Mouse (Mus musculus) liver (tissue): ENCODE results near the gene Drg1.
A peak's percentile ranks its signal among the peaks of the same experiment; 100 is the strongest.
"Not testable (repeated sequence)": the region's sequence is repeated elsewhere in the genome, so short reads cannot be mapped to it uniquely, and the experiment has no call there.

Source experiments
- DNase-seq: peaks from one replicate; pipeline ENCODE4 v3.0.0-alpha.2; 2020; ENCODE audit warnings: mixed read lengths

Drg1 gene

DNA sequence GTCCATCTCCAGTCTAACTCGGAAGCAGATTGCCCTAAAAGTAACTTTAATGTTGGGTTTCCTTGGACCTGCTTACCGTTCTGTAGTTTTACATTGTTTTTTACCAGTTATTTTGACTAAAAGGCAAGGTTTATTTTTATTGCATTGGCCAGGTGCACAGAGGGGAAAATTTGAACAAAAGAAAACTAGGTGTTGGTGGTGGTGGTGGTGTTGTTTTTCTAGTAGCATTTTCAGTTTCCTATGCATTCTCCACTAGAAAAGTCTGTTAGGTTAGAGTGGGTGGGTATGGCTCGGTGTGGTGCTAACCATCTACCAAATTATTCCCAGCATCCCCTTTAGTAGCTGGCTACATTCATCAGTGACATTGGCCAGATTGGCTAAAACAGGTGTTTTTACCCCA is 59.4 kb downstream of the Drg1 start:
- no peak for DNase-seq

DNA sequence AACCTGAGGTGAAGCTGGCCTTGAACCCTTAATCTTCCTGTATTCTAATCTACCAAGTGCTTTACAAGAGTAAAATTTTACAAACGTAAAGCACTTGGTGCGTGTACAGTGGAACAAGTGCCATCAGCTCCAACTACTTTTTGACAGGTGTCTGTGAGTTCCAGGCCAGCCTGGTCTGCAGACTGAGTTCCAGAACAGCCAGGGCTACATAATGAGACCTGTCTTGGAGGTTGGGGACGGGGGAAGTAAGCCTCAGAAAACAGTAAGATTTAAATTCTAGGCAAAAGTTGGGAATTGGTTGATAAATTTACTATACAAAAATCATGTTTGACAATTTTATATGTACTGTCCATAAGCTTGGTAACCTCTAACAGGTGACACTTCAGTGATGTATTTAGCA is 61.0 kb downstream of the Drg1 start:
- DNase-seq, result no peak

DNA sequence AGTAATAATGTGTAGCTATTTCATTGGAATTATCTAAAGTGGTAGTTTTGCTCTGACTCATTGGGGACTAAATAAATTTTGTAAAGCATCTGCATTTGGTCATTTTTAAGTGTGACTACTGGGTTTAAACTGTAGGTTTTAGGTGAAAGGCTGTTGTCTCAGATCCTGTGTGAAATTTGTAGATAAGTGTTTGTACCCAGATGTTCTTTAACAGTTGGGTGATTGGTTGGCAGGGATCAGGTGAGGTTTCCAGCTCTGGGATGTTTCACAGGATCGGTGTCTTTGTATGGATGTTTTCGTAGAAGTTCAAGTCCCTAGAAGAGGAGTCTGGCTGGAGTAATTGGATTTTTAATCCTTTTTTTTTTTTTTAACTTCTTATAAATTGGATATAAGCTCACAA is 62.4 kb downstream of the Drg1 start:
- DNase-seq, result no peak

DNA sequence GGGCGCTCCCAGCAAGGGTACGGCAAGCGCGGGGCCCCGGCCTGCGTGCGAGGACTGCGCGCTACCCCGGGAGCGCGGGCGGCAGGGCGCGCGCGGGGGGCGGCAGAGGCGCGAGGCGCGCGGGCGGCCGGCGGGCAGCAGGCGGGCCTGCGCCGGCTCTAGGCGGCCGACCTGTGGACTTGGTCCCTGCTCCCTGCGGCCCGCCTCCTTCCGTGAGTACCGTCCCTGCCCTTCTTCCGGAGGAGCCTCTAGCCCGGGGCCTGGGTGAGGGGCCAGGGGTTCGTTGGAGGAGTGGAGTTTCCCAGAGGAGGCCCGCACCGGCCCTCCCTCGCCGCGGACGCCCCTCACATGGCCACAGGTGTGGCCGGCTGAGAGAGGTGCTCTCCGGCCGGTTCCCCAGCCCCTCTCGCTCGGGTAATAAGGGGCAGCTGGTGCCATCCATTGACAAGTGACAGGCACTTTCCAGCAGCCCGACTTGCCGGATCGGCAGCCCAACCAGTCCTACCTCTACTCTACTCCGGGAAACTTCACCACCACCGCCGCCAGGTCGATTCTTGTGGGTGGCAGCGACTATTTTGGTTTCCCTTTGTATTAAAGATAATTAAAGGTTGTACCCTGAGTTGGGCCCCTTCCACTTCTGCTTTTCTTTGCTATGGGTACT is 63.3 kb downstream of the Drg1 start:
- peak; percentile 67 for DNase-seq

DNA sequence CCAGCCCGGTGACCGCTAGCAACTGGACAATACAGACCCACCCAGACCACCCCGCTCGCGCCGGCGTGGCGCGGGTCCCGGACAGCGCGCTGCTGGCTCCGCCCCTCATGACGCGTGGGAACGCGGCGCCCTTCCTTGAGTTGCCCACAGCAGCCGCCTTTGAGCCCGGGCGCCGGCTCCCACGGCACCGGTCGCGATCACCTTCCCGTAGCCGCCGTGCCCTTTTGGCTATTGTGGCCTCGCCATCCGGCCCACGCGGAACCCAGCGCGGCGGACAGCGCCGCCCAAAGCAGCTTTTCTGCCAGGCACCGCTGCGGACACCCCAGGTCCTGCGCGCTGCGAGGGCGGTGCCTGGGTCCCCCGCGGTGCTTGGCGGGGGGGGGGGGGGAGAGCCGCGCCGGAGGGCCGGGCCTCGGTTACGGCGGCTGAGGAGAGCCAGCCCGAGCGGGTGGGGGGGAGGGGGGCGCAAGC is 63.9 kb downstream of the Drg1 start, which contains the start of gene Eif4enif1:
Eif4enif1 (plus strand) TSS at position 162 of the 471 bp plus-strand sequence.
- DNase-seq, result peak; percentile 89

DNA sequence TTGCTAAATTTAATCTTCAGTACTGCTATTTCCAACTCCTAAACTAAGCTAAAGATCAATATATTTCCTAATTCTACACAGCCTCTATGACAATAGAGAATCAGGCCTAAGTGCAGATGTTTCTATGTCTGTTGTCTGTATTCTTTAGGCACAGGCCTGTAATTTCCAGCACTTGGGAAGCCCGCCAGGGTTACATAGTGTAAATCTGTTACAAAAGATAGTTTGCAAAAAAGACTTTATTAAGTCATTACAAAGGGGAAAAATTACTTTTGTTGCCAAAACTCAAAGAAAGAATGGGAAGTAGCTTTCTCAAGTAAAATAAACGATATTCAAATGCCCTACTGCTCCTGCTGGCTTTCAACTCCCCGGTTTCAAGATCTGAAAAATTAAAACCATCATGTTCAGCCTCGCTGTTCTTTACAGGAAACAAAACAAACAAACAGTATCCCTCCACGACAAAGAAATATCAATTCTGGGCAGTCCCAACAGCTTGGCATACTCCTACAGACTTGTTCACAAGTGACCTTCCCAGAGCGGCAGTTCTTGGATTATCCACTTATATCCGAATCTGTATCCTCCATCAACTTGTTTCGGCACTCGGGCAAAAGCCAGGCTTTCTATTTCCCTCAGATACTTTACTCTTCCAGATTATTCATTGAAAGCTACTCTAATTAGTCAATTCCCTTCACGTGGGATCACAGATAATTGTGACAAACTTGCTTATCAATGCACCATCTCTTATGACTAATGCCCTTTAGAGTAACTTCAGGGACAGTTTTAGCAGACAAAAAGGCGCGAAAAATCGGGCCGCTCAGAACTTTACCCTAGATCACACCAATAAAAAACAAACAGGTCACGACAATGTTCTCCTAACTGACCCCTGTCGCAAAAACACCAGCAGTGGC is 64.6 kb downstream of the Drg1 start:
- DNase-seq, result peak; percentile 12

DNA sequence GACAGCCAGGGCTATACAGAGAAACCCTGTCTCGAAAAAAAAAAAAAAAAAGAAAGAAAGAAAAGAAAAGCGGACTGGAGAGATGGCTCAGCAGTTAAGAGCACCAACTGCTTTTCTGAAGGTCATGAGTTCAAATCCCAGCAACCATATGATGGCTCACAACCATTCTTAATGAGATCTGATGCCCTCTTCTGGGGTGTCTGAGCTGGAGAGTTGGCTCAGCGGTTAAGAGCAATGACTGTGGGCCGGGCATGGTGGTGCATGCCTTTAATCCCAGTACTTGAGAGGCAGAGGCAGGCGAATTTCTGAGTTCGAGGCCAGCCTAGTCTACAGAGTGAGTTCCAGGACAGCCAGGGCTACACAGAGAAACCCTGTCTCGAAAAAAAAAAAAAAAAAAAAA is 65.6 kb downstream of the Drg1 start:
- DNase-seq, result not testable (repeated sequence)

DNA sequence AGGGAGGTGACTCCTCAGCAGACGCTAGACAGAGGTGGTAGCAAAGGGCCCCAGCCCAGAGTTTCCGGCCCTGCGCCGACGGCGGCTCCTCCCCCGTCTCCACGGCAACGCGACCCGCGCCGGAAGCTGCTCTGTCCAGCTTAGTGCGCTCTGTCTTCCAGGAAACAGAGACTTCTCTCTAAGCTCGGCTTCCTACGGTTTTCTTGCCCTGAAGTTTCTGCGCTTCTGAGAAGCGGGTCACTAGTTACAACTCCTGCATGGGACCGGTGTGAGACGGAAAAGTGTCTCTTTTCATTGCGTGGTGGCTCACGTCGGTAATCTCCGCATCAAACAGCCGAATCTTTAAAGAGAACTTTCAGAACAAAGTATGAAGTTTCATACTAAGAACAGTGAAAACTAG is 72.9 kb downstream of the Drg1 start, which contains the start of gene Sfi1:
Sfi1 (minus strand) TSS at position 101 of the 400 bp plus-strand sequence.
- no peak for DNase-seq

DNA sequence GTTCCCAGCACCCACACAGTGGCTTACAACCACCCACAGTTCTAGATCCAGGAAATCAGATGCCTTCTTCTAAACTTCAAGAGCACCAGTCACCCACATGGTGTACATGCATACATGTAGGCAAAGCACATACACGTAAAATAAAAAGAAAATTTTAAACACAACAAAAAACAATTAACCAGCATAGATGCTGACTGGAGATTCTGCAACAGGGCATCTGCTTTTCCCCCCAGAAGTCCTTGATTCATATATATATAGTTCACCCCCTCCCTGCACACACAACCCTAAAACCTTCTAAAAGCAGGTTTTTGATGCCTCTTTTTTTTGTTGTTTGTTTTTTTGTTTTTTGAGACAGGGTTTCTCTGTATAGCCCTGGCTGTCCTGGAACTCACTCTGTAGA is 83.5 kb downstream of the Drg1 start:
- DNase-seq, result not testable (repeated sequence)

DNA sequence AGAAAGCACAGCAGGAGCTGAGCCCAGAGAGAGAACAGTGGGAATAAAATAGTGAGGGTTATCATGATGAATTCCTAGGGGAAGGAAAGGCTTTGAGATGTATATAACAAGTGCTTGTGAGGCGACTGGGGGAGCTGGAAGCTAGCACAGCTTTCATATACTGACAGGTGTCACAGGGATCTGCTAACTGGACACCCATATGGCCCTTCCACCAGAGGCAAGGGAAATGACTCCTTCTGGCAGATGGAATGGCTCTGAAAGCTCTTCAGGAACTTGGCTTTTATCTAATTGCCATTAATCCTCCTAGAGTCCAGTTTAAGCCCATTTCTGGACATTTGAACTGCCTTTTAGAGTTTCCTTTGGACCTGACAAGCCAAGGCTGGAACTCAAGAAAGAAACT is 84.2 kb downstream of the Drg1 start:
- DNase-seq, result not testable (repeated sequence)

DNA sequence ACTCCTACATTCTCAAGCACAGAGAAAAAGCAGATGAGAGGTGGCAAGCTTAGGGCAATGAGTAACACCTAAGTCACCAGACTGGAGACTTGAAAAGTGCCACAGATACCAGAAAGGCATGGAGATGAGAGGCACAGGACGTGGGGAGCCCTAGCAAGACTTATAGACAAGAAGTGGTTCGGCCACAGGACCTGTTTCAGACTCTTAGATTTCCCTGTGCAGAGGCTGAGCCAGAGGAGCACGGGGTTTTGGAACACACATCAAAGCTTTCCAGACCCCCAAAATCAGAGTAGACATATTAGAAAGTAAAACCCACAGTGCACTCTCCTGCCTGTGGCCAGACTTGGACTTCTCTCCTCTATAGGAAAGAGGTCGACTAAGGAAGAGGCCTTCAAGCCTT is 85.0 kb downstream of the Drg1 start:
- peak; percentile 41 for DNase-seq

DNA sequence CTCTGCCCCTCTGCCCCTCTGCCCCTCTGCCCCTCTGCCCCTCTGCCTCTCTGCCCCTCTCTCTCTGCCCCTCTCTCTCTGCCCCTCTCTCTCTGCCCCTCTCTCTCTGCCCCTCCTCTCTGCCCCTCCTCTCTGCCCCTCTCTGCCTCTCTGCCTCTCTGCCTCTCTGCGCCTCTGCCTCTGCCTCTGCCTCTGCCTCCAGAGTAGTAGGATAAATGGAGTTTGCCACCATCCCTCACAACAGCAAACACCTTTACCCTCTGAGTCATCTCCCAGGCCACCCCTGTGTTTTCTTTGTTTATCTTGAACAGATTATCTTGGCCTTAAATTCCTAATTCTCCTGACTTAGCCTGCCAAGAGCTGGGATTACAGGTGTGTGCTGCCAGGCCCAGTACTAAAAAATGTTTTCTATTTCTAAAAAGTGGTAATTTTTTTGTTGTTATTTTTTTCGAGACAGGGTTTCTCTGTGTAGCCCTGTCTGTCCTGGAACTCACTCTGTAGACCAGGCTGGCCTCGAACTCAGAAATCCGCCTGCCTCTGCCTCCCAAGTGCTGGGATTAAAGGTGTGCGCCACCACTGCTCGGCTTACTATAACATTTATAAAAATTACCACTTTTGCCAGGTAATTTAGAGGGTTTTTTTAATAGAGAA is 85.6 kb downstream of the Drg1 start:
- DNase-seq, result not testable (repeated sequence)

DNA sequence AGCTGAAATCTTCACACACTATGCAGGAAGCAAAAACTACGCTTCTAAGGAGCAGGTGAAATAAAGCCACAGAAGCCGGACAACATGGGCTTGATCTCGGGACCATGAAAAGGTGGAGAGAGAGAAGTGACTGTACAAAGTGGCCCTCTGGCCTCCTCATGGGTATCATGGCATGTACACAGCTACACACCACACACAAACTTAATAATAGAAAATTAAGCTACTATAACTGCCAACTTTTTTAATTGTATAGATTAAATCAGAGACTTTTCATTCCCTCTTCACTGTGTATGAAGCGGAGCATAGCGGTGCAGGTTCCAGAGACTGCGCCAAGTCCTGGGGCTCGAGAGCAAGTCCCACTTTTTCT is 86.5 kb downstream of the Drg1 start:
- not testable (repeated sequence) for DNase-seq

DNA sequence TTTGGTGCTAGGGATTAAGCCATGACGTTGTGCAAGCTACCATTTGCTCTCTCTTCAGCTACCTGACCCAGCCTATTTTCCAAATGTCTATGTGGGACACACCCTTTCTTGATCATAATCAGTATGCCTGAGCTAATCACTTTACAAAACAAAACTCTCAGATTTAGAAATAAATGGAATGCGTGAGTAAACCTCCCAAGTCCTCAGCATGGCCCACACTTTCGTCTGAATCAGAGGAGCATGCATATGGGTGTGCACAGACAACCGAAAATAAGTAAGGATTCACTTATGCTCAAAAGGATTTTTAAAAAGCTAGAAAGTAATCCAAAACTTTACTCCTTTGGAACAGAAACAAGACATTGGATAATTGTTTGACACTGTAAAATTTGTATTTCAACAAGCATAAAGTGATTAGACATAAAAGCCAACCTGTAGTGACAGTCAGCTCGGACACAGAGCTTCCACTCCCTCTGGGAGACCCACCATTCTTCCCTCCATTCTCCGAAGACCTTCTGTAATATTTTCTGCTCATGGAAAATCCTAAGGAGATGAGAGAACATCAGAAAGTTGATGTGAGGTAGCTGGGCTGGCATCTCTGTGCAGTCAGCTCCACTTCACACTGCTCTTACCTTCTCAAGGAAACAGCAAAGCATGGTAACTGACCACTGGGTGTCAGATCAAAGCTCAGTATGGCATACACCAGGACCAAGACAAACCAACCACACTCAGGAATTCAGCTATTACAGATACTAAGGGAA is 87.1 kb downstream of the Drg1 start:
- not testable (repeated sequence) for DNase-seq

DNA sequence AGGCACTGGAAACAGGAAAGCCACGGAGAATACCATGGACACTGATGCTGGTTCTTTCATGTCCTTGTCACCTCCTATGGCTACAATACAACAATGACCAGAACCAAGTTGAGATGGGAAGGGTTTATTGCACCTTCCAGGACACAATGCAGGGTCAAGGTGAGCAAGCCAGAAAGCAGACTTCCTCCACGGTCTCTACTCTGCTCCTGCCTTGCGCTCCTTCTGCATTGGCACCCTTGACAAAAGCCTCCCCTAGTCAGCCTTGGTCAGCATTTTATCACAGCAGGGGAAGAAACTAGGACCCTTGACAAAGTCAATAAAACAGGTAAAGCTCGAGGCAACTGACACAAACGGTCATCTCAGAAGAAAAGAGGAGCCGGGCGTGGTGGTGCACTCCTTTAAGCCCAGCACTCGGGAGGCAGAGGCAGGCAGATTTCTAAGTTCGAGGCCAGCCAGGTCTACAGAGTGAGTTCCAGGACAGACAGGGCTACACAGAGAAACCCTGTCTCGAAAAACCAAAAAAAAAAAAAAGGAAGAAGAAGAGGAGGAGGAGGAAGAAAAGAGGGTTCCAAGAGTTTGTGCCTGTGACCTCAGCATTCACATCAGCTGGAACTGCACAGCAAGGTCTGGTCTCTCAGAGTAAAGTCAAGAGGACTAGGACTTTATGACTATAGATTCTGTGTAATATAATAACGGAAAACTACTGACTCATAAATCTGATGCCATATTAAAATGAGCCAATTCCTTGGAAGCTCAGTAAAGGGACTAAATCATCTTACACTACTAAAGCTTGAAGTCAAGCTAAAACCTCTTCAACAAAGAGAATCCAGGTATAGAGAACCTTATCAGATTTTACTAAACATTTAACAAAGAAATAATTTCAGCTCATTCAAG is 92.5 kb downstream of the Drg1 start:
- DNase-seq, result peak; percentile 38

DNA sequence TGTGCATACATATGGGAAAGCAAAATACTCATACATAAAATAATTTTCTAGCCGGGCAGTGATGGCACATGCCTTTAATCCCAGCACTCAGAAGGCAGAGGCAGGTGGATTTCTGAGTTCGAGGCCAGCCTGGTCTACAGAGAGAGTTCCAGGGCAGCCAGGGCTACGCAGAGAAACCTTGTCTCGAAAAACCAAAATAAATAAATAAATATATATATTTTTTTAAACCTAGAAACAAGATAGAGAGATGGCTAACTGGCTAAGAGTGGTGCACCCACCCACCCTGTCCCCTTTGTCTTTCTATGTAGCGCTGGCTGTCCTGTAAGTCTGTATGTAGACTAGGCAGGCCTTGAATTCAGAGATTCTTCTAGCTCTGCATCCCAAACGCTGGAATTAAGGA is 93.7 kb downstream of the Drg1 start:
- not testable (repeated sequence) for DNase-seq

DNA sequence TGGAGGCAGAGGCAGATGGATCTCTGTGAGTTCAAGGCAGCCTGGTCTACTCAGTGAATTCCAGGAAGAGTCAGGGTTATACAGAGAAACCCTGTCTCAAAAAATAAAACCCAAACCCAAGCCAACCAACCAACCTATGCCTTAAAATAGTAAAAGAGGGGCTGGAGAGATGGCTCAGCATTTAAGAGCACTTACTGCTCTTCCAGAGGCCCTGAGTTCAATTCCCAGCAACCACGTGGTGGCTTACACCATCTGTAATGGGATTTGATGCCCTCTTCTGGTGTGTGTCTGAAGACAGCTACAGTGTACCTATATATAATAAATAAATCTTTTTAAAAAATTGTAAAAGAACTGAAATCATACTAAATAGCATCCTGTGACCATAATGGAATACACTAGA is 94.3 kb downstream of the Drg1 start:
- DNase-seq, result not testable (repeated sequence)

DNA sequence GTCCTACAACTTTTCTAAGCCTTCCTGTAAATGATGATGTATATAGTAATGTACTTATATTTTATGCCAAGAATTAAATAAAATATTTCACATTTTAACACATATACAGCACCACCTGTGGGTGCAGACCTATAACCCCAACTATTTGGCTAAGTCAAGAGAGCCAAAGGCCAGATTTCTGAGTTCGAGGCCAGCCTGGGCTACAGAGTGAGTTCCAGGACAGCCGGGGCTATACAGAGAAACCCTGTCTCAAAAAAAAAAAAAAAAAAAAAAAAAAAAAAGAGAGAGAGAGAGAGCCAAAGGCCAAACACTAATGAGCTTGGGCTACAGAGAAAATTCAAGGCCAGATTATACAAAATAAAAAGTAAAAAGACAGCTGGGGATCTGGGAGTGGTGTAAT is 97.2 kb downstream of the Drg1 start:
- not testable (repeated sequence) for DNase-seq

DNA sequence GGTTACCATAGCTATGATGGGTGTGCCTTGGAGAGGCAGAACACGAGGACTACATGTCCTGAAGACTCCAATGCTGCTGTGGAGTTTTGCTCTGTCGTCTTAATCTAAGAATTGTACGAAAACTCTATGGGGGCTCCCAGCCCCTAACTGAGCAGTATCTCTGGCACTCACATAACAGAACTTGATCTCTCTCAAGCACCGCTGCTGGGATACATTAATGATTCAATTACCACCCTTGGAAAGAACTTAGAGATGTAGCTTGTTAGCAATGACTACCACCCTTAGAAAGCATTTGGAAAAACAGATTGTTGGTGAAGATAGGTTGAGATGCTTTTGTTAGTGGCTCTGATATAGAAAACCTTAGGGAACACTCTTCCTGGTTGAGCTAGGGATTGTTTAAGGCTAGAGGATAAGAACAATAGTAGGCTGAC is 98.6 kb downstream of the Drg1 start:
- not testable (repeated sequence) for DNase-seq

DNA sequence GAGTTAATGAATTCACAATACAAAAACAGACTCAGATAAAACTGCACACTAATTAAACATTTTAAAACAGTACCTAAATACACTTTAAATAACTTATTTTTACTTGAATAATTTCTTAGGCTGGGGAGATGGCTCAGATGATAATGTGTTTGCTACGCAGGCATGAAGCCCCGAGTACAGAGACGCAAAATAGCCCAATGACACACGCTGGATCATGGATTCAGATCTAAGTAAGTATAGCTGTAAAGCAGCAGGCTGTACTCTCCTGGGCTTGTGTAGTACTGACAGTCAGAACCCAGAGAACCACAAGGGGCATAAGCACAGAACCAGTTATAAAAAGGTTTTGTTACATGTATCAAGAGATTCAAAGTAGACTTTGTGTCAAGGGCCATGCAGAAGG is 99.1 kb downstream of the Drg1 start:
- not testable (repeated sequence) for DNase-seq

DNA sequence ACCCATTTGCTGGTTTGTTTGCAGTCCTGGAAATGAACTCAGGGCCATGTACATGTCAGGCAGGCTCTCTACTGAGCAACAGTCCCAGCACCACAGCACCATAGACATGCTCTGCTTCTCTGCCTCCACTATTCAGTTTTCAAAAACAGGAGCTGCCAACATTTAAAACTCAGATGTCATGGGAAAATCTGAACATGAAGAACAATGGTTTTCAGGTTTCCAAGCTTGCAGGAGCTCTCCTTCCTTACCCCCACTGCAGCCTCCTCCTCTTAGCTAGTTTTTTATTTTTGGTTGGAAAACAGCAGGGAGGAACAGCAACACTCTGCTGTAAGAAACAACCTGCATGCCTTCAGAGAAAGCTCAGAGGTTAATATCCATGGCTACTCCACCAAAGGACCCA is 99.9 kb downstream of the Drg1 start:
- not testable (repeated sequence) for DNase-seq
